Mouse (Mus musculus) forebrain, embryonic 15.5 days (tissue): ENCODE data around the gene Lypd3. TPM values are rescaled to one million over a fixed set of nuclear protein-coding genes. Genes with fewer than 3 reads are reported as not detected.
A peak's percentile ranks its signal among the peaks of the same experiment; 100 is the strongest.

Source experiments
- ATAC-seq: fragments of 200-750 bp; cut with Nextera tagmentation; replicated peaks from 2 replicates; pipeline ENCODE4 v1.8.0; 2017; ENCODE audit warnings: mild to moderate bottlenecking, moderate TSS enrichment, moderate library complexity
- H3K27ac ChIP-seq: fragments of 300-500 bp; sonication (generic); replicated peaks from 2 replicates; pipeline ENCODE4 v1.5.1; 2015; ENCODE audit warnings: mild to moderate bottlenecking, inconsistent platforms
- H3K27me3 ChIP-seq: fragments of 300-500 bp; sonication (generic); 2 replicates; pipeline ENCODE4 v1.6.1; 2015; ENCODE audit warnings: inconsistent platforms
- H3K36me3 ChIP-seq: fragments of 300-500 bp; sonication (generic); 2 replicates; pipeline ENCODE4 v1.6.1; 2015; ENCODE audit warnings: mild to moderate bottlenecking, inconsistent platforms
- H3K4me1 ChIP-seq: fragments of 300-500 bp; sonication (generic); 2 replicates; pipeline ENCODE4 v1.6.1; 2015; ENCODE audit warnings: inconsistent platforms
- H3K4me2 ChIP-seq: fragments of 300-500 bp; sonication (generic); replicated peaks from 2 replicates; pipeline ENCODE4 v1.6.1; 2015; ENCODE audit warnings: mild to moderate bottlenecking, inconsistent platforms
- H3K4me3 ChIP-seq: fragments of 300-500 bp; sonication (generic); 2 replicates; pipeline ENCODE4 v1.5.1; 2015; ENCODE audit warnings: mild to moderate bottlenecking, inconsistent platforms
- H3K9ac ChIP-seq: fragments of 300-500 bp; sonication (generic); replicated peaks from 2 replicates; pipeline ENCODE4 v1.6.1; 2015; ENCODE audit warnings: mild to moderate bottlenecking, inconsistent platforms
- H3K9me3 ChIP-seq: fragments of 300-500 bp; sonication (generic); 2 replicates; pipeline ENCODE4 v1.6.1; 2016; ENCODE audit warnings: inconsistent platforms
- WGBS: fragments of 180-500 bp; shearing (Covaris S2); methylation state at CpG from one replicate; pipeline ENCODE4 v1.1.7; 2015; ENCODE audit warnings: mixed read lengths; 5-methylcytosine and 5-hydroxymethylcytosine counted together
- polyA plus RNA-seq: library from polyadenylated mRNA; unstranded; fragments of >200 nt; fragmentation: Nextera tagmentation; extraction: Ambion mirVana; gene quantifications from 2 replicates; pipeline ENCODE4 v1.2.1, GENCODE M21; 2015

Gene Lypd3
- polyA plus RNA-seq, 1 experiment from 2014 or later: 0.23 TPM

GRCm38 (mm10) chr7:24599211-24600067, 36.9 kb upstream of the Lypd3 start:
- no peak overlapping the region for H3K4me3 ChIP-seq
- 77% methylated on average over 15 of the region's 15 CpGs for WGBS
- no peaks in the 10 kb centered on the region for H3K36me3 ChIP-seq
- ATAC-seq: no peak
- no peak overlapping the region for H3K9ac ChIP-seq
- no peak overlapping the region for H3K4me2 ChIP-seq
- H3K4me1 ChIP-seq: peaks cover 5% of the 10 kb centered on the region
- H3K9me3 ChIP-seq: no peaks in the 10 kb centered on the region
- H3K27me3 ChIP-seq: no peaks in the 10 kb centered on the region
- H3K27ac ChIP-seq: no peak overlapping the region

- H3K27ac ChIP-seq: peak overlapping the region; percentile 42; the same call in 1 of the 2 replicates
- 6% methylated on average over 13 of the region's 13 CpGs for WGBS
- peak; percentile 93 for ATAC-seq
These were observed 35.3 kb upstream of the Lypd3 start for GRCm38 (mm10) chr7:24600941-24601597.

GRCm38 (mm10) chr7:24605561-24605960, 30.8 kb upstream of the Lypd3 start:
- WGBS: 72% methylated on average over 7 of the region's 7 CpGs
- Histone ChIP-seq H3K9me3 (no peaks in the 10 kb centered on the region), H3K27me3 (peaks cover 14% of the 10 kb centered on the region), H3K4me3 (no peak overlapping the region), H3K4me1 (peaks cover 5% of the 10 kb centered on the region), H3K4me2 (no peak overlapping the region), H3K27ac (no peak overlapping the region), H3K36me3 (no peaks in the 10 kb centered on the region), H3K9ac (no peak overlapping the region)
- no peak for ATAC-seq

More at GRCm38 (mm10) chr7:24600941-24601597, 35.3 kb upstream of the Lypd3 start:
- H3K9ac ChIP-seq: peak overlapping the region; percentile 17; the same call in 1 of the 2 replicates
- no peaks in the 10 kb centered on the region for H3K4me1 ChIP-seq
- no peaks in the 10 kb centered on the region for H3K36me3 ChIP-seq
- H3K9me3 ChIP-seq: no peaks in the 10 kb centered on the region
- peak overlapping the region; percentile 25 for H3K4me3 ChIP-seq
- H3K27me3 ChIP-seq: no peaks in the 10 kb centered on the region
- peak overlapping the region; percentile 41 for H3K4me2 ChIP-seq

- Histone ChIP-seq H3K9ac (no peak overlapping the region), H3K9me3 (no peaks in the 10 kb centered on the region), H3K4me3 (no peak overlapping the region), H3K4me1 (peaks cover 9% of the 10 kb centered on the region), H3K27ac (no peak overlapping the region), H3K4me2 (no peak overlapping the region), H3K27me3 (peaks cover 19% of the 10 kb centered on the region), H3K36me3 (no peaks in the 10 kb centered on the region)
- 77% methylated on average over 7 of the region's 7 CpGs for WGBS
- no peak for ATAC-seq
These were observed 30.3 kb upstream of the Lypd3 start for GRCm38 (mm10) chr7:24606046-24606445.

- peaks cover 22% of the 10 kb centered on the region for H3K4me1 ChIP-seq
- no peak overlapping the region for H3K9ac ChIP-seq
- H3K4me2 ChIP-seq: no peak overlapping the region
- H3K9me3 ChIP-seq: no peaks in the 10 kb centered on the region
- peaks cover 37% of the 10 kb centered on the region for H3K27me3 ChIP-seq
- peak; percentile 88 for ATAC-seq
- no peak overlapping the region for H3K27ac ChIP-seq
- 56% methylated on average over 6 of the region's 6 CpGs for WGBS
- no peaks in the 10 kb centered on the region for H3K36me3 ChIP-seq
- no peak overlapping the region for H3K4me3 ChIP-seq
These were observed 28.3 kb upstream of the Lypd3 start for GRCm38 (mm10) chr7:24608017-24608416.

- H3K4me2 ChIP-seq: no peak overlapping the region
- no peak overlapping the region for H3K27ac ChIP-seq
- no peak overlapping the region for H3K9ac ChIP-seq
- no peak; the same call in 1 of the 2 replicates for ATAC-seq
- no peak overlapping the region for H3K4me3 ChIP-seq
- 72% methylated on average over 8 of the region's 8 CpGs for WGBS
- H3K27me3 ChIP-seq: peaks cover 42% of the 10 kb centered on the region
- no peaks in the 10 kb centered on the region for H3K36me3 ChIP-seq
- peaks cover 22% of the 10 kb centered on the region for H3K4me1 ChIP-seq
- H3K9me3 ChIP-seq: no peaks in the 10 kb centered on the region
These were observed 27.8 kb upstream of the Lypd3 start for GRCm38 (mm10) chr7:24608561-24608960.

GRCm38 (mm10) chr7:24610144-24610878, 26.0 kb upstream of the Lypd3 start, which contains the start of gene Phldb3:
Gene Phldb3, plus strand, starts transcription at chr7:24610763.
- WGBS: 2% methylated on average over 26 of the region's 27 CpGs
- H3K27me3 ChIP-seq: peaks cover 43% of the 10 kb centered on the region
- ATAC-seq: 0 out of 2 replicates have a peak, but pooled peaks have one; percentile 11
- H3K36me3 ChIP-seq: no peaks in the 10 kb centered on the region
- H3K4me1 ChIP-seq: peaks cover 22% of the 10 kb centered on the region
- H3K9ac ChIP-seq: no peak within 1 kb of the TSS; the same call in none of the 2 replicates
- peak within 1 kb of the TSS; percentile 47 for H3K4me2 ChIP-seq
- no peaks in the 10 kb centered on the region for H3K9me3 ChIP-seq
- H3K27ac ChIP-seq: no peak within 1 kb of the TSS
- H3K4me3 ChIP-seq: peak within 1 kb of the TSS; percentile 34

- peak; percentile 33; the same call in 1 of the 2 replicates for ATAC-seq
- no peaks in the 10 kb centered on the region for H3K9me3 ChIP-seq
- H3K4me1 ChIP-seq: peaks cover 22% of the 10 kb centered on the region
- H3K27me3 ChIP-seq: peaks cover 43% of the 10 kb centered on the region
- H3K9ac ChIP-seq: no peak overlapping the region; the same call in none of the 2 replicates
- peak overlapping the region; percentile 47 for H3K4me2 ChIP-seq
- peak overlapping the region; percentile 34 for H3K4me3 ChIP-seq
- no peak overlapping the region for H3K27ac ChIP-seq
- H3K36me3 ChIP-seq: no peaks in the 10 kb centered on the region
- WGBS: under 1% methylated on average over 36 of the region's 36 CpGs
These were observed 25.4 kb upstream of the Lypd3 start for GRCm38 (mm10) chr7:24610879-24611494.

GRCm38 (mm10) chr7:24611709-24612108, 24.6 kb upstream of the Lypd3 start:
- Histone ChIP-seq H3K4me3 (peak overlapping the region; percentile 34; the same call in 1 of the 2 replicates), H3K27ac (no peak overlapping the region), H3K4me1 (peaks cover 22% of the 10 kb centered on the region), H3K9me3 (no peaks in the 10 kb centered on the region), H3K9ac (no peak overlapping the region), H3K27me3 (peaks cover 43% of the 10 kb centered on the region), H3K36me3 (no peaks in the 10 kb centered on the region), H3K4me2 (no peak overlapping the region)
- ATAC-seq: no peak
- WGBS: 17% methylated on average over 7 of the region's 7 CpGs

GRCm38 (mm10) chr7:24612308-24612910, 23.9 kb upstream of the Lypd3 start:
- Histone ChIP-seq H3K4me2 (peak overlapping the region; percentile 24; the same call in 1 of the 2 replicates), H3K36me3 (no peaks in the 10 kb centered on the region)

GRCm38 (mm10) chr7:24614816-24615215, 21.5 kb upstream of the Lypd3 start:
- no peak overlapping the region for H3K9ac ChIP-seq
- 78% methylated on average over 13 of the region's 13 CpGs for WGBS
- H3K4me3 ChIP-seq: no peak overlapping the region
- ATAC-seq: no peak
- H3K4me1 ChIP-seq: peaks cover 22% of the 10 kb centered on the region
- no peak overlapping the region for H3K27ac ChIP-seq
- no peaks in the 10 kb centered on the region for H3K9me3 ChIP-seq
- H3K27me3 ChIP-seq: peaks cover 36% of the 10 kb centered on the region
- H3K36me3 ChIP-seq: no peaks in the 10 kb centered on the region
- no peak overlapping the region for H3K4me2 ChIP-seq

More at GRCm38 (mm10) chr7:24612308-24612910, 23.9 kb upstream of the Lypd3 start:
- ATAC-seq: no peak
- Histone ChIP-seq H3K9ac (no peak overlapping the region), H3K27ac (no peak overlapping the region), H3K4me1 (peaks cover 22% of the 10 kb centered on the region), H3K9me3 (no peaks in the 10 kb centered on the region), H3K4me3 (no peak overlapping the region; the same call in 1 of the 2 replicates), H3K27me3 (peaks cover 43% of the 10 kb centered on the region)
- WGBS: 3% methylated on average over 27 of the region's 27 CpGs
